13 mouse cellular contexts compared by ENCODE assay signal in the genomic region with DNA sequence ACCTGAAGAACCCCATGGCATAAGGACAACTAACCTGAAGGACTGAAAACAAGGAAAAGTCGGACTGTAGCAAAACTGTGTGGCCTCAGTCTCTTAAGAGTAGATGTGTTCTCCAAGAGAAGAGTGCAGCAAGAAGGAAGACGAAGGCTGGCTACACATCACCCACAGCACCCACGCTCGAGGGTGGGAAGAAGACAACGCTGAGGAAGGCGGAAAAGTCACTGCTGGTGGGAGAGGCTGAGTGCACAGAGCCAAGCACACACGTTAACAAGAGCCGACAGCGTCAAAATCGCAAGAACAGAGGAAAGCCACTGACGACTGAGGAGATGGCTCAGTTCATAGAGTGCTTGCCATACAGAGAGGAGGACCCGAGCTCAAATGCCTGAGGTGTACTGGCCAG. TPM values are rescaled to one million over a fixed set of nuclear protein-coding genes. Genes with fewer than 3 reads are reported as not detected.
"Had no signal": no experiment of that assay in that cellular context is flagged by ENCODE, and none has a peak within 500 bp of the region (broad histone marks: within the 10 kb centered on the region; RNA-seq: fewer than 3 reads in every experiment).

No protein-coding gene starts in this region.

- H3K4me2 ChIP-seq: liver, embryonic 13.5 days; midbrain, embryonic 13.5 days had no signal

- ATAC-seq: intestine, embryonic 16.5 days; midbrain, embryonic 13.5 days had no signal

- H3K4me3 ChIP-seq: liver, embryonic 13.5 days; midbrain, embryonic 13.5 days had no signal

- H3K9ac ChIP-seq: liver, embryonic 13.5 days; midbrain, embryonic 13.5 days had no signal

- H3K9me3 ChIP-seq: liver, embryonic 13.5 days; midbrain, embryonic 13.5 days had no signal

- DNase-seq: kidney, adult 18-20 months; kidney, adult 9 months; kidney, postnatal 14 days; liver, embryonic 13.5 days; lung, adult 2 months; lung, postnatal 14 days; lung, postnatal 4 days; thymus, adult 18-20 months; thymus, postnatal 36 days had no signal

- H3K27me3 ChIP-seq: liver, embryonic 13.5 days; midbrain, embryonic 13.5 days had no signal

- H3K36me3 ChIP-seq: midbrain, embryonic 13.5 days had no signal

- H3K27ac ChIP-seq: liver, embryonic 13.5 days; midbrain, embryonic 13.5 days had no signal

RNA-seq across cellular contexts. Expression of a gene that starts 36.1 kb away (rescaled TPM):
- total RNA-seq: left cerebral cortex, postnatal 25 days had no signal
- polyA plus RNA-seq: small intestine, adult 2 months had no signal
